Mouse (Mus musculus): Measurements from ENCODE around the gene Ifit1bl1. TPM values are rescaled to one million over a fixed set of nuclear protein-coding genes. Genes with fewer than 3 reads are reported as not detected.
"Not testable (repeated sequence)": the region's sequence is repeated elsewhere in the genome, so short reads cannot be mapped to it uniquely, and the experiment has no call there.

The Ifit1bl1 gene
- polyA plus RNA-seq (2015; fragmentation: Nextera tagmentation; extraction: Ambion mirVana): 0.72 and 0.86 TPM in 2 replicates

DNA sequence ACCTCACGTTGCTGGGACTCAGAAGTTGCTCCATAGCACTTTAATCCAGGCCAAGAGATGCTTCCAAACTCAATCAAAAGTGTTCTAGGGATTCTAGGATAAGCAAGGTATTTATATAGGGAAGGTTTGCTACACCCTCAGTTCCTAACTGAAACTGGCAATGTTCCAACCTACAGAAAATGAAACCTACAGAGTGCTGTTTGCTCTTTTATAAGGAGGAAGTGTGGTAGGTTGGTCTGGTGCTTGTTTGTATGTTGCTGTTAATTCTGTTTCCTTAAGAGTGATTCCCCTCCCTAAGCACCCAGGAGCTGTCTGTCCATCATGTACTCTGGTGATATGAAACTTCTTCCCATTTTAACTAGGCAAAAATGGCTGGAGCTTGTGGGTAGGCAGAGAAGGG, at the start of gene Ifit1bl1:
Gene Ifit1bl1, minus strand, starts transcription at position 69 of the 400 bp plus-strand sequence.
- ATAC-seq (ENCODE audit: insufficient number of reproducible peaks, low FRiP score, low TSS enrichment, low read depth); H3K4me3 ChIP-seq; H3K27me3 ChIP-seq; H3K9me3 ChIP-seq; H3K27ac ChIP-seq; H3K9ac ChIP-seq; H3K4me2 ChIP-seq; H3K4me1 ChIP-seq; H3K36me3 ChIP-seq: not testable (repeated sequence)
- WGBS: 55% methylated on average over 1 of the region's 1 CpGs

DNA sequence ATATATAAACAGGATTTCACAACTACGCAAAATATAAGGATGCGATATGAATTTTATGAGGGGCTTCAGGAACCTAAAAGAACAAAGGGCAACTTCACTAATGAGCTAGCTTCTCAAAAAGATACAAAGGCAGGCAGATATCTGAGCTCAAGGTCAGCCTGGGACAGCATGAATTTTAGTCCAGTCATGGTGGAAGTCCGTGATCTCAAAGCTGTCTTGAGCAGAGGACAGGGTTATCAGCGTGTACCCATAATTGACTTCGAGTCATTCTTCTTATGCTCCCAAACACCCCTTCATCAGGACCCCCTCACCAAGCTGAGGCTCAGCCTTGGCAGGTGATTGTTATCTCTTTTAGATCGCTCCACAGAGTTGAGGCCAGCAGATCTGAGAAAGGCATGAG, 49.2 kb upstream of the Ifit1bl1 start:
- 86% methylated on average over 6 of the region's 6 CpGs for WGBS
- no peaks in the 10 kb centered on the region for H3K9me3 ChIP-seq
- ATAC-seq (ENCODE audit: insufficient number of reproducible peaks, low FRiP score, low TSS enrichment, low read depth): no peak

DNA sequence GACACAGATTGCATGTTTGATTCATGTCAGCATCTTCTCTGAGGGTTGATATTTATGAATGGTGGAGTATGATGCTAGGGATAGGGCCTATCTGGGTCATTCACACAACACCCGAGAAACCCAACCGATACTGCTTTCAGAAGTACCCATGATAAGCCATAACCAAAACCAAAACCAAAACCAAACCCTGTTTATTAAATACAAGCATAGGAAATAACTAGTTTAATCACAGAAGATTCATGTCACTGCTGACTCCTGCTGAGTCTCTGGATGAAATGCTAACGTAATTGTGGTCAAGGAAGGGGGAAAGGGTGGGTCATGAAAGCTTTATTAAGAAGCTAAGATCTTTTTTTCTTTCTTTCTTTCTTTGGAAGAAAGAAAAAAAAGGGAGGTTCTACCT, 48.5 kb upstream of the Ifit1bl1 start:
- Histone ChIP-seq H3K9me3 (no peaks in the 10 kb centered on the region), H3K36me3 (no peaks in the 10 kb centered on the region), H3K27me3 (no peaks in the 10 kb centered on the region), H3K4me3 (no peak overlapping the region), H3K4me1 (no peaks in the 10 kb centered on the region), H3K4me2 (no peak overlapping the region), H3K9ac (no peak overlapping the region), H3K27ac (no peak overlapping the region)
- no peak for ATAC-seq (ENCODE audit: insufficient number of reproducible peaks, low FRiP score, low TSS enrichment, low read depth)
- 72% methylated on average over 3 of the region's 3 CpGs for WGBS

More for the DNA sequence above, 49.2 kb upstream of the Ifit1bl1 start:
- Histone ChIP-seq H3K4me2 (no peak overlapping the region), H3K36me3 (no peaks in the 10 kb centered on the region), H3K4me1 (no peaks in the 10 kb centered on the region), H3K4me3 (no peak overlapping the region), H3K27me3 (no peaks in the 10 kb centered on the region), H3K27ac (no peak overlapping the region), H3K9ac (no peak overlapping the region)

DNA sequence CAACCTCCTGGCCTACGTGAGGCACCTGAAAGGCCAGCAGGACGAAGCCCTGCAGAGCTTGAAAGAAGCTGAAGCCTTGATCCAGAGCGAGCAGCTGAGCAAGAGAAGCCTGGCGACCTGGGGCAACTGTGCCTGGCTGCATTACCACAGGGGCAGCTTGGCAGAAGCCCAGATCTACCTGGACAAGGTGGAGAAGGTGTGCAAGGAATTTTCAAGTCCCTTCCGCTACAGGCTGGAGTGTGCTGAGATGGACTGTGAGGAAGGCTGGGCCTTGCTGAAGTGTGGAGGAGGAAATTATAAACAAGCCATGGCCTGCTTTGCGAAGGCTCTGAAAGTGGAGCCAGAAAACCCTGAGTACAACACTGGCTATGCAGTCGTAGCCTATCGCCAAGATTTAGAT, 45.9 kb upstream of the Ifit1bl1 start:
- H3K4me3 ChIP-seq; H3K36me3 ChIP-seq; H3K9ac ChIP-seq; H3K4me2 ChIP-seq; H3K9me3 ChIP-seq; H3K27me3 ChIP-seq; H3K4me1 ChIP-seq; ATAC-seq (ENCODE audit: insufficient number of reproducible peaks, low FRiP score, low TSS enrichment, low read depth); H3K27ac ChIP-seq: not testable (repeated sequence)
- 80% methylated on average over 8 of the region's 8 CpGs for WGBS

DNA sequence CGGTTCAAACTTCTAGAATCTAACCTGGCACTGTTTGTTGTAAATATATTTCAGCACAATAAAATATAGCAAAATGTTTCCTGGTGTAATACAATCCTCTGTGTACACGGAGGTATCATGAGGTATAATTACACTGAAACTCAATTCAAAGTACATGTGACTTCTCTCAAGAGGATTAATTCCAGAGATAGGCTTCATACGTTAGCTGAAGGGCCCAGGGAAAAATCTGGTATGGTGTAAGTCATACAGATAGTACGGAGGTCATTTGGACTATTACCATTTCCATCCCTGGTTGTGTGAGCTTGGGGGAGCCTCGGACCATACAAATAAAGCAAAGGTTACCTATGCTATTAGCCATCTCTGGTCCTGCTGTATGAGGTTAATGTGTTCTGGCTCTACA, 40.9 kb upstream of the Ifit1bl1 start:
- Histone ChIP-seq H3K4me3 (no peak overlapping the region), H3K36me3 (no peaks in the 10 kb centered on the region), H3K27me3 (peaks cover 2% of the 10 kb centered on the region; the same call in 1 of the 2 replicates), H3K9ac (no peak overlapping the region), H3K4me1 (no peaks in the 10 kb centered on the region), H3K27ac (no peak overlapping the region), H3K9me3 (no peaks in the 10 kb centered on the region), H3K4me2 (no peak overlapping the region)
- no peak for ATAC-seq (ENCODE audit: insufficient number of reproducible peaks, low FRiP score, low TSS enrichment, low read depth)
- 72% methylated on average over 5 of the region's 5 CpGs for WGBS

DNA sequence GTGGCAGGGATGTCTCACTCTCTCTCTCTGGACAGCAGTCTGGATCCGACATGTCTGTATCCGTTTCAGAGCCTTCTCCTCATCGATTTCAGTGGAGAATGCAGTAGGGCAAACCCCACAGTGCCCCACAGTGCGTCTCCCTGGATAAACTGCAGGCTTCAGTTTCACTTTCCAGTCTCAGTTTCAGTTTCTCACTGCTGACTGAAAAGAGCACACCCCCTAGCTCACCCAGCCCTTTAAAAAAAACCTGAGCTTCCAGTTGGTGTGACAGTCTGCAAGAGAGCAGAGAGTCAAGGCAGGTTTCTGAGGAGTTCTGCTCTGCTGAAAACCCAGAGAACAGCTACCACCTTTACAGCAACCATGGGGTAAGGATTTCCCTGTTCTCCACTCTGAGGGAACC, 38.9 kb upstream of the Ifit1bl1 start, which contains the start of the genes Ifit1bl2 and Ifit1:
Gene Ifit1bl2, minus strand, starts transcription at position 121 of the 400 bp plus-strand sequence.
Gene Ifit1, plus strand, starts transcription at position 249 of the 400 bp plus-strand sequence.
- H3K36me3 ChIP-seq: no peaks in the 10 kb centered on the region
- ATAC-seq (ENCODE audit: insufficient number of reproducible peaks, low FRiP score, low TSS enrichment, low read depth): no peak
- H3K4me2 ChIP-seq: no peak within 1 kb of the TSS; the same call in 1 of the 2 replicates
- no peak within 1 kb of the TSS for H3K9ac ChIP-seq
- H3K27me3 ChIP-seq: peaks cover 6% of the 10 kb centered on the region
- H3K4me1 ChIP-seq: no peaks in the 10 kb centered on the region
- H3K4me3 ChIP-seq: no peak within 1 kb of the TSS
- 32% methylated on average over 4 of the region's 4 CpGs for WGBS
- no peaks in the 10 kb centered on the region for H3K9me3 ChIP-seq
- no peak within 1 kb of the TSS for H3K27ac ChIP-seq

DNA sequence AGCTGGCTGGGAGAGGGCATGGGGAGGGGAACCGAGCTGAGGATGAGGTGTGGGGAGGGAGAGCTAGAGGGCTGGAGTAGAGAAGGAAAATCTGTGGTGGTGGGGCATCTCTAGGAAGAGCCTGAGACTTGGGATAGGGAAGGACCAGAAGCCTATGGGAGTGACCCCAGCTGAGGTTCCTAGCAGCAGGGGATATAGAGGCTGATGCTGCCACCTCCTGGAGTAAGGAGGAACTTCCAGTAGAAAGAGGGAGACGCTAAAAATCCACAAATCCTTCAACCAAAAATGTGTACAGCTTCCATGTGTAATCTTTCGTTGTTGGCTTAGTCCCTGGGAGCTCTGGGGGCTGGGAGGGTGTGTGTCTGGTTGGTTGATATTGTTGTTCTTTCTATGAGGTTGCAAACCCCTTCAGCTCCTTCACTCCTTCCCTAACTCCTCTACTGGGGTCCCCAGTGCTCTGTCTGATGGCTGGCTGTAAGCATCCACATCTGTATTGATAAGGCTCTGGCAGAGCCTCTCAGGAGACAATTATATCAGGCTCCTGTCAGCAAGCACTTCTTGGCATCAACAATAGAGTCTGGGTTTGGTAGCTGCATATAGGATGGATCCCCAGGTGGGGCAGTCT, 35.3 kb upstream of the Ifit1bl1 start:
- Histone ChIP-seq H3K4me1 (no peaks in the 10 kb centered on the region), H3K9me3 (no peaks in the 10 kb centered on the region), H3K4me2 (no peak overlapping the region), H3K27ac (no peak overlapping the region), H3K36me3 (no peaks in the 10 kb centered on the region), H3K4me3 (no peak overlapping the region), H3K9ac (no peak overlapping the region), H3K27me3 (peaks cover 6% of the 10 kb centered on the region)
- no peak for ATAC-seq (ENCODE audit: insufficient number of reproducible peaks, low FRiP score, low TSS enrichment, low read depth)
- 17% methylated on average over 3 of the region's 3 CpGs for WGBS

DNA sequence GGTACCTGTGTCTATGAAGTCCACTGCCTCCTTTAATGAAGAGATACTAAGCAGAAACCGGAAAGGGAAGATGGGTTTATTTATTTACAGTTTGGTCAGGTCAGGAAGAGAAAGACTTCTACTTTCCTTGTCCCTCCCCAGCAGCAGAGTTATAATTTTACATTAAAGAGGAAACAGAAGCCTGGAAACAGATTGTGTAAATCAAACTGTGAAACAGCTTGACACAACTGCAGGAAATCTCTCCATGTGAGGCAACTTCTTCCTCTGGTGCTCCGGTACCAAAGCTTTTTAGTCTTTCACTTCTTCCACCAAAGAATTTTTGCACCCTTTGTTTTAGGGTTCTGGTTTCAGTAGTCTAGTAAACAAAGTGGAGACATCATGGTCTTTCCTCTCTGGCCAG, 31.7 kb upstream of the Ifit1bl1 start:
- ATAC-seq (ENCODE audit: insufficient number of reproducible peaks, low FRiP score, low TSS enrichment, low read depth): no peak
- Histone ChIP-seq H3K4me3 (no peak overlapping the region), H3K9ac (no peak overlapping the region), H3K4me1 (no peaks in the 10 kb centered on the region), H3K27me3 (peaks cover 6% of the 10 kb centered on the region), H3K36me3 (no peaks in the 10 kb centered on the region), H3K9me3 (no peaks in the 10 kb centered on the region), H3K27ac (no peak overlapping the region), H3K4me2 (no peak overlapping the region)
- 77% methylated on average over 2 of the region's 2 CpGs for WGBS

DNA sequence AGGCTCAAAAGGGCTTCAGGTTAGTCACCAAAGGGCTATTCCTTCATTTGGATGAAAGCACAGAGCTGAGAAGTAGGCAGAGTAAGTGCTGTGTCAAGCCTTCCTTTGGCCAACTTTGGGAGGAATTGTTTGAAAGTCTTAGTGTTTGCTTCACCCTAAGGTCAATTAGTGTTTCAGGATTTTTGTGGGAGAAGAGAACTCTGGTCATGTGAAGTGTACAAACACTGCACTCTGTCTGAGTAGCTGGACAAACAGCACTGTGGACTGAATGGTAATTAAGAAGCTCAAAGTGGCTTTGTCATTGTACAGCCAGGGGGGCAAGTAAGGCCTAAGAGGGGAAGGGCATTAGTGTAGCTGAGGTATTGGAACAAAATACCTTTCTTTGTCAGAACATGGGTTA, 29.7 kb upstream of the Ifit1bl1 start:
- H3K4me1 ChIP-seq: no peaks in the 10 kb centered on the region
- no peak for ATAC-seq (ENCODE audit: insufficient number of reproducible peaks, low FRiP score, low TSS enrichment, low read depth)
- no peaks in the 10 kb centered on the region for H3K36me3 ChIP-seq
- H3K27ac ChIP-seq: no peak overlapping the region
- H3K9me3 ChIP-seq: no peaks in the 10 kb centered on the region
- no peaks in the 10 kb centered on the region for H3K27me3 ChIP-seq
- H3K9ac ChIP-seq: no peak overlapping the region
- no peak overlapping the region for H3K4me3 ChIP-seq
- no peak overlapping the region for H3K4me2 ChIP-seq

DNA sequence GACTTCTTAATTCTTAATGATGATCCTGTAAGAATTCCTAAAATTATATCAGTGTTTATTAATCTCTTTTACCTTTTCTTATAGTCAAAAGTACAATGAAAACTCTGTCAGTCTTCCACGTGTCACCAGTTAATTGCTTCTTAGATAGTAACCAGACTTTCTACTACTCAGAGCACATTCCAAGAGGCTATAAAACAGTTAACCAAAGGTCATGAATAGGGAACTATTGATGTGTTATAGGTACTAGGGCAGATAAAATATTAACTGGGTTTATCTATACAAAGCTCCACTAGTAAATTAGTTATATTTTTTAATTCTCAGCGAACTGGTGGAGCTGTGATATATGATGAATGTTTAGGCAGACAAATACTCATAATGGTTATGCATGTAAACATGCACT, 25.7 kb upstream of the Ifit1bl1 start:
- no peaks in the 10 kb centered on the region for H3K27me3 ChIP-seq
- H3K9ac ChIP-seq: no peak overlapping the region
- H3K27ac ChIP-seq: no peak overlapping the region
- H3K4me2 ChIP-seq: no peak overlapping the region
- no peaks in the 10 kb centered on the region for H3K36me3 ChIP-seq
- WGBS: 56% methylated on average over 2 of the region's 2 CpGs
- no peaks in the 10 kb centered on the region for H3K9me3 ChIP-seq
- no peak for ATAC-seq (ENCODE audit: insufficient number of reproducible peaks, low FRiP score, low TSS enrichment, low read depth)
- H3K4me3 ChIP-seq: no peak overlapping the region
- H3K4me1 ChIP-seq: no peaks in the 10 kb centered on the region

DNA sequence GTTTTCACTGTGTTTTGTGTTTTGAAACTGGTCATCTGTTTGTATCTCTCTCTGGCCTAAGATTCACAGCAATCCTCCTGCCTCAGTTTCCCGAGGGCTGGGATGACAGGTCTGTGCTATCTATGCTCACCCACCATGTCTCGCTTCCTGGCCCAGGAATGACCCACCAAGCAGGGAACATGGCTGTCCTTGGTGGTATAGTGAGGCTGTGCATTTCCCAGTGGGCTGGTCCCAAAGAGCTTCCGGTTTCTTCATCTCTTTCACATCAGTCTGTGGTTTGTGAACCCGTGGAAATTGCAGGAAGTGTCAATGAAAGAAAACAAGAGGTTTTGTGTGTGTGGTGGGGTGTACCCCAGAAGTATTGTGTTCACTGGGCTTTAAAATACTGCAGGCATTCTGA, 22.9 kb upstream of the Ifit1bl1 start:
- Histone ChIP-seq H3K9me3 (no peaks in the 10 kb centered on the region), H3K36me3 (no peaks in the 10 kb centered on the region), H3K9ac (no peak overlapping the region), H3K4me1 (no peaks in the 10 kb centered on the region), H3K27ac (no peak overlapping the region), H3K4me2 (no peak overlapping the region), H3K27me3 (no peaks in the 10 kb centered on the region), H3K4me3 (no peak overlapping the region)
- 79% methylated on average over 4 of the region's 4 CpGs for WGBS
- no peak for ATAC-seq (ENCODE audit: insufficient number of reproducible peaks, low FRiP score, low TSS enrichment, low read depth)

DNA sequence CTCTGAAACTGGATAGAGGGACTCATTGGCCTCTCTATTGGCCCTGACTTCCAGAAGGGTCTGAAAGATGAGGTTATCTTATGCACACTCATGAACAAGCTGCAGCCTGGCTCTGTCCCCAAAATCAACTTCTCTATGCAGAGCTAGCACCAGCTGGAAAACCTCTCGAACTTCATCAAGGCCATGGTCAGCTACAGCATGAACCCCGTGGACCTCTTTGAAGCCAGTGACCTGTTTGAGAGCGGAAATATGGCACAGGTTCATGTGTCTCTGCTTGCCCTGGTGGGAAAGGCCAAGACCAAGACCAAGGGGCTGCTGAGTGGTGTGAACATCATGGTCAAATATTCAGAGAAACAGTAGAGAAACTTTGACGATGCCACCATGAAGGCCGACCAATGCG, 22.0 kb upstream of the Ifit1bl1 start:
- Histone ChIP-seq H3K9me3 (no peaks in the 10 kb centered on the region), H3K4me2 (no peak overlapping the region), H3K36me3 (no peaks in the 10 kb centered on the region), H3K27me3 (no peaks in the 10 kb centered on the region), H3K9ac (no peak overlapping the region), H3K27ac (no peak overlapping the region), H3K4me1 (no peaks in the 10 kb centered on the region), H3K4me3 (no peak overlapping the region)
- no peak for ATAC-seq (ENCODE audit: insufficient number of reproducible peaks, low FRiP score, low TSS enrichment, low read depth)
- WGBS: 91% methylated on average over 6 of the region's 6 CpGs

DNA sequence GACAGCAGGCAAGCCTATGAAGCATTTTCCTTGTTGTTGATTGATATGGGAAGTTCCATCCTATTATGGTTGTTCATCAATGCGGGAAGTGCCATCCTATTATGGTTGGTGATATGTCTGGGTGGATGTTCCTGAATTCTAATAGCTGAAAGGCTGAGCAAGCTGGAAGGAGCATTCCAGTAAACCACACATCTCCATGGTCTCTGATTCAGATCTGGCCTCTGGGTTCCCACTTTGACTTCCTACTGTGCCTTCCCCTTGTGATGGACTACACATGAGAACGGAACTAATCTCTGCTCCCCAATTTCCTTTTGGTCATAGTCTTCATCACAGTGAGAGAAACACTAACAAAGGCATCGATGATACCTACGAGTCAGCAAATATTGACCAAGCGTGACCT, 19.1 kb upstream of the Ifit1bl1 start:
- ATAC-seq (ENCODE audit: insufficient number of reproducible peaks, low FRiP score, low TSS enrichment, low read depth): no peak
- no peak overlapping the region for H3K27ac ChIP-seq
- no peaks in the 10 kb centered on the region for H3K4me1 ChIP-seq
- H3K36me3 ChIP-seq: no peaks in the 10 kb centered on the region
- H3K4me3 ChIP-seq: no peak overlapping the region
- no peak overlapping the region for H3K9ac ChIP-seq
- 88% methylated on average over 5 of the region's 5 CpGs for WGBS
- H3K27me3 ChIP-seq: no peaks in the 10 kb centered on the region
- no peaks in the 10 kb centered on the region for H3K9me3 ChIP-seq
- no peak overlapping the region for H3K4me2 ChIP-seq
